Mouse (Mus musculus): ENCODE data around the gene Shisa8. TPM values are rescaled to one million over a fixed set of nuclear protein-coding genes. Genes with fewer than 3 reads are reported as not detected.

The Shisa8 gene
- polyA plus RNA-seq, 1 experiment: 0.89 TPM

DNA sequence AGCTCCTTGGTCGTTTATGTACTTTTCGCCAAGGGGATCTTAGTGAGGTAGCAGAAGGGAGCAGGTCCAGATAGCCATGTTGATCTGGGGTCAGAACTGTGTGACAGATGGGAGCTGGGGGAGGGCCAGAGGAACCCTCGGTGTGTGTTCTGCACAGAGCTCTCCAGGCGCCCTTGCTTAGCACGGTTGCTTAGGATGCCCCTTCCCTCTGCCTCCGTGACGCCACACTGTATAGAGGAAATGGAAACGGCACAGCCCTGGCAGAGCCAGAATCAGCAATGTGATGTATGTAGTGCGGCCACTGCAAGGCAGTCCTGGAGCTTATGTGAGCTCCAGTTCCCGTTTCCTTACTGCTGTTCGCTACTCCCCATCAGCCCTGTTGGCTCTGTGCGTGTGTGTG is 16.3 kb downstream of the Shisa8 start:
- TF ChIP-seq FLI1 (IDR thresholded peaks at IDR 0.05; ENCODE audit: low read length) (no peak), GATA1 (IDR thresholded peaks at IDR 0.05; ENCODE audit: borderline replicate concordance, low read length) (no peak)

DNA sequence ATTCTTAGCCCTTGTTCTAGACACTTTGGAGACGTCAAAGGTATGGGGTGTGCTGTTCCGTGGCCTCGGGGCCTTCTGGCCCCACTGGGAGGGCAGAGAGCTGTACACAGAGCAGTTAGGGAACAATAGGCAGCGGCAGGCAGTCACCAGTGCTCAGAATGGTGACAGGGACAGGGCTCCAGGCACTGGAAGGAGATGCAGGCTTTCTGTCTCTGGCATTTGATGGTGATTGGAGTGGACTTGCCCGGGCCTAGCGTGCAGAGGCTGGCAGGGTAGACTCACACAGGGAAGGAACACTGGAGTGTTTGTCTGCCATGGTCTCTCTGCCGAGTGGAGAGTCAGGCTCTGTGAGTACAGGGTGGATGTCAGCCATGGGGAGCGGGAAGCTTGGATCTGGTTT is 20.0 kb downstream of the Shisa8 start:
- H3K27me3 ChIP-seq (replicated peaks): no peaks in the 10 kb centered on the region
- peaks cover 100% of the 10 kb centered on the region for H3K36me3 ChIP-seq (replicated peaks; ENCODE audit: low read length)
- H3K4me1 ChIP-seq: peaks cover 58% of the 10 kb centered on the region
- no peak overlapping the region for H3K4me3 ChIP-seq (replicated peaks)
- TF ChIP-seq GATA1 (IDR thresholded peaks at IDR 0.05; ENCODE audit: borderline replicate concordance, low read length) (no peak), FLI1 (IDR thresholded peaks at IDR 0.05; ENCODE audit: low read length) (no peak)
- H3K9me3 ChIP-seq: no peaks in the 10 kb centered on the region

More for the DNA sequence above, 16.3 kb downstream of the Shisa8 start:
- H3K4me1 ChIP-seq: peaks cover 67% of the 10 kb centered on the region
- H3K4me3 ChIP-seq (replicated peaks): no peak overlapping the region
- no peaks in the 10 kb centered on the region for H3K27me3 ChIP-seq (replicated peaks)
- H3K9me3 ChIP-seq: no peaks in the 10 kb centered on the region
- peaks cover 100% of the 10 kb centered on the region for H3K36me3 ChIP-seq (replicated peaks; ENCODE audit: low read length)

DNA sequence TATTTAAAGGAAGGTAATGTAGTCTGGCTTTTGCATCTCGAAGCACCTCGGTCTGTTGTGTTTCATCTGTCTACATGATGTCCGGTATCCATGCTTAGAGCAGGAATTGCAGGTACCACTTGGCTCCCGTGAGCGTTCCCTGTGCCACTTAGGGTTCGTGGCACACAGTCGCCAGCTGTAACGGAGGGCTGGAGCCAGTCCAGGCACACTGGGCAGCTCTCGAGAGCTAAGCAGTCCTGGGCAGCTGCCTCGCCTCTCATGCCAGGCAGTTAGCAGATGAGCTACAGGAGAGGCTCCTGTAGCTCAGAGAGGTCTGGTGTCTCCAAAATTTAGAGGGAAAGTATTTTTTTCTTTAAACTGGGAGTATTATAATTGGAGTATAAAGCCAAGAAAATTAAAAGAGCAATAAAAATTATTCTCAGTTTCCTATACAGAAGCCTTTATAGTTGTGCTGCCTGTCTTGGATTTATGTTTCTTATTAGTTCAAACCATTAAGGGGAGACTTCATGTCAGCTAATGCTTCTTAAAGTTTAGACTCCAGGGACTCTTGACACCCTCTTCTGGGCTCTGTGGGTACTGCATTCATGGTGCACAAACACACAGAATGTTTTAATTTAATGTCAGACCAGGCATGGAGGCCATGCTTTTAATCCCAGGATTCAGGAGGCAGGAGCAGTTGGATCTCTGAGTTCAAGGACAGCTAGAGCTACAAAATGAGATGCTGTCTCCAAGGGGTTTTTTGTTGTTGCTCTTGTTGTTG is 24.0 kb downstream of the Shisa8 start:
- H3K36me3 ChIP-seq (replicated peaks; ENCODE audit: low read length): peaks cover 100% of the 10 kb centered on the region
- no peaks in the 10 kb centered on the region for H3K27me3 ChIP-seq (replicated peaks)
- H3K4me3 ChIP-seq (replicated peaks): no peak overlapping the region
- H3K9me3 ChIP-seq: peaks cover 2% of the 10 kb centered on the region; the same call in 1 of the 2 replicates
- H3K4me1 ChIP-seq: peaks cover 64% of the 10 kb centered on the region
- no peak for TF ChIP-seq GATA1 (IDR thresholded peaks at IDR 0.05; ENCODE audit: borderline replicate concordance, low read length)
- TF ChIP-seq FLI1 (IDR thresholded peaks at IDR 0.05; ENCODE audit: low read length): no peak

DNA sequence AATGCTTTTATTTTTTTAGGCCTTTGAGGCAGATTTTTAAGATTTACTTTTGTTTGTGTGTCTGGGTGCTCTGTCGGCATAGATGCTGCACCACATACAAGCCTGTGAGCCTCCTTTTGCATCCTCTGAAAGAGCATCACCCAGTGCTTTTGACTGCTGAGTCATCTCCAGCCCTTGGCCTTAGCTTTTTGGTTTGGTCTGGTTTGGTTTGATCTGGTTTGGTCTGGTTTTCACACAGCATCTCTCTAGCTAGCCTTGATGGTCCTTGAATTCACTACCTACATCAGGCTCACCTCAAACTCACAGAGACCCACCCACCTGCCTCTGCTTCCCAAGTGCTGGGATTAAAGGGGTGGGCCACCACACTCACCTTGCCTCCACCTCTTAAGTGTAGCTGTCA is 24.7 kb downstream of the Shisa8 start:
- Histone ChIP-seq H3K4me3 (replicated peaks) (no peak overlapping the region), H3K4me1 (peaks cover 67% of the 10 kb centered on the region), H3K9me3 (peaks cover 2% of the 10 kb centered on the region; the same call in 1 of the 2 replicates), H3K27me3 (replicated peaks) (no peaks in the 10 kb centered on the region), H3K36me3 (replicated peaks; ENCODE audit: low read length) (peaks cover 100% of the 10 kb centered on the region)
- TF ChIP-seq GATA1 (IDR thresholded peaks at IDR 0.05; ENCODE audit: borderline replicate concordance, low read length): no peak

DNA sequence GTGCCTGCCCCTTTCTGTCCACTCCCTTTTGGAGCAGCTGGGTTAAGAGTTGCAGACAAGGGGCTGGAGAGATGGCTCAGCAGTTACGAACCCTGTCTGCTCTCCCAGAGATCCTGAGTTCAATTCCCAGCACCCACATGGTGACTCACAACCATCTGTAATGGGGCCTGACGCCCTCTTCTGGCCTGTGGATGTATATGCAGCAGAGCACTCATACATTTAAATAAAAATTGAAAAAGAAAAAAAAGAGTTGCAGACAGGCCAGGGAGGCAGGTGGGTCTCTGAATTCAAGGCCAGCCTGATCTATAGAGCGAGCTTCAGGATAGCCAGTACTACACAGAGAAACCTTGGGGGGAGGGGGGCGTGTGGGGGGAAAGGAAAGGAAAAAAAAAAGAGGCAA is 25.2 kb downstream of the Shisa8 start:
- peaks cover 100% of the 10 kb centered on the region for H3K36me3 ChIP-seq (replicated peaks; ENCODE audit: low read length)
- H3K4me1 ChIP-seq: peaks cover 66% of the 10 kb centered on the region
- peaks cover 4% of the 10 kb centered on the region for H3K9me3 ChIP-seq
- H3K27me3 ChIP-seq (replicated peaks): no peaks in the 10 kb centered on the region
- H3K4me3 ChIP-seq (replicated peaks): no peak overlapping the region
- TF ChIP-seq GATA1 (IDR thresholded peaks at IDR 0.05; ENCODE audit: borderline replicate concordance, low read length) (no peak), FLI1 (IDR thresholded peaks at IDR 0.05; ENCODE audit: low read length) (no peak)

DNA sequence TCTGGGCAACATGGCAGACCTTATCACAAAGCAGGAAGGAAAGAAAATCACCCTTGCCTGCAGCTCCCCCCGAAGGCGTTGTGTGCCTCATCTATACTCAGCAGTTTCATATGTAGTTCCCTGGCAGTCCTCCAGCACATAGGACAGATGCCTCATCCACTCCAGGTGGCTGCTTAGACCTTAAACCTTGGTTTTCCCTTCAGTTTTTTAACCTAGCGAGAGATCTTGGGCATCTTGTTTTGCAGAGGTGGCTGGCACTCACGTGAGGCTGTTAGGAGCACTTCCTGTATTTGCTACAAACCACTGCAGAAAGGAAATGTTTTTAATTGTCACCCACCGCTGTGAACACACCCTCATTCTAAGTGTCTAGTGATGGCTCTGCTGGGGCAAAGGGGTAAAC is 25.7 kb downstream of the Shisa8 start:
- H3K9me3 ChIP-seq: peaks cover 9% of the 10 kb centered on the region
- peaks cover 71% of the 10 kb centered on the region for H3K4me1 ChIP-seq
- H3K4me3 ChIP-seq (replicated peaks): no peak overlapping the region
- no peaks in the 10 kb centered on the region for H3K27me3 ChIP-seq (replicated peaks)
- TF ChIP-seq FLI1 (IDR thresholded peaks at IDR 0.05; ENCODE audit: low read length): no peak
- TF ChIP-seq GATA1 (IDR thresholded peaks at IDR 0.05; ENCODE audit: borderline replicate concordance, low read length): no peak
- H3K36me3 ChIP-seq (replicated peaks; ENCODE audit: low read length): peaks cover 100% of the 10 kb centered on the region

DNA sequence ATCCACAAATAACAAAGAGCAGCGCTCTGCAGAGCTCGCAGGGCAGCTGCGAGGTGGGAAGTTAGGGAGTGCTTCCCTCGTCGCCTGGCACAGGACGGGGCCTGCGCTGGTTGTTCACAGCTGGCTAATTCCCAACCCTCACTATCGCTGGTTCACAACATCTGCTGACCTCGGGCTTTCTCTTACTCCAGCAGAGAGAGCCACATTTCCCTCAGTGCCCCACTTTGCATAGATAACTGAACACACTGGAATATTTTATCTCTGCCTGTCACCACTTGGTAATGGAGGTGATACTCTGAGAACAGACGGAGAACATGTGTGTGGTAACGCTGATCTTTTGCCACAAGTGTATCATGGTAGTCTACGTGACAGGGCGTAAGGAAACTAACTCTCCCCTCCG is 26.5 kb downstream of the Shisa8 start:
- H3K36me3 ChIP-seq (replicated peaks; ENCODE audit: low read length): peaks cover 100% of the 10 kb centered on the region
- peaks cover 75% of the 10 kb centered on the region for H3K4me1 ChIP-seq
- H3K27me3 ChIP-seq (replicated peaks): no peaks in the 10 kb centered on the region
- TF ChIP-seq FLI1 (IDR thresholded peaks at IDR 0.05; ENCODE audit: low read length): no peak
- TF ChIP-seq GATA1 (IDR thresholded peaks at IDR 0.05; ENCODE audit: borderline replicate concordance, low read length): no peak
- peaks cover 13% of the 10 kb centered on the region for H3K9me3 ChIP-seq
- no peak overlapping the region for H3K4me3 ChIP-seq (replicated peaks)

DNA sequence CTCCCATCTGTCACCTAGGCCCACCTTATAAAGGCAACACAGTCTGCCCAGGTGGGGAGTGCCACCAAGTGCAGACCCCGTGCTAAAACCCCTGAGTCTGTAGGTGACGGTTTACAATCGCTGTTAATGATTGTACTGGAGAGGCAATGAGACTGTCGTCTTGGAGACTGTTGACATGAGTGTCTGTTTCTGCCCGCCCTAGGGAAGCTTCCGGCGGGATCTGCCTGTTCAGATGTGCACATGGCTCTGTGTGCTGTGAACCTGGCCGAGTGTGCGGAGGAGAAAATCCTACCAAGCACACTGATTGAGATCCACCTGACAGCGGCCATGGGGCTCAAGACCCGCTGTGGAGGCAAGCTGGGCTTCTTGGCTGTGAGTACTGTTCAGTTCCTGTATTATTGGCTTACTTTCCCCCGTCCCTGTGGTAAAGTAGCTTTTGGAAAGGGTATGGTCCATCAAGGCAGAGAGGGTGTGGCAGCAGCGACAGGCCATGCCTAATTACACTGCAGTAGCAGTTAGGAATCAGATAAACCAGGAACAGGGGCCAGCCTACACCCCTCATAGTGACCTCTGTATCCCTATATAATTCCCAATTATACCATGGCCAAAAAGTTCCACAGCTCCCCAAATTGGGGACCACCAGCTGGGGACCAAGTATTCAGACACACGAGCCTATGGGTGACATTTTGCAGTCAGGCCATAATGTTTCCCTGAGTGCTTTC is 27.4 kb downstream of the Shisa8 start:
- no peak for TF ChIP-seq FLI1 (IDR thresholded peaks at IDR 0.05; ENCODE audit: low read length)
- no peak for TF ChIP-seq GATA1 (IDR thresholded peaks at IDR 0.05; ENCODE audit: borderline replicate concordance, low read length)
- no peak overlapping the region for H3K4me3 ChIP-seq (replicated peaks)
- H3K9me3 ChIP-seq: peaks cover 13% of the 10 kb centered on the region
- no peaks in the 10 kb centered on the region for H3K27me3 ChIP-seq (replicated peaks)
- peaks cover 100% of the 10 kb centered on the region for H3K36me3 ChIP-seq (replicated peaks; ENCODE audit: low read length)
- H3K4me1 ChIP-seq: peaks cover 78% of the 10 kb centered on the region

DNA sequence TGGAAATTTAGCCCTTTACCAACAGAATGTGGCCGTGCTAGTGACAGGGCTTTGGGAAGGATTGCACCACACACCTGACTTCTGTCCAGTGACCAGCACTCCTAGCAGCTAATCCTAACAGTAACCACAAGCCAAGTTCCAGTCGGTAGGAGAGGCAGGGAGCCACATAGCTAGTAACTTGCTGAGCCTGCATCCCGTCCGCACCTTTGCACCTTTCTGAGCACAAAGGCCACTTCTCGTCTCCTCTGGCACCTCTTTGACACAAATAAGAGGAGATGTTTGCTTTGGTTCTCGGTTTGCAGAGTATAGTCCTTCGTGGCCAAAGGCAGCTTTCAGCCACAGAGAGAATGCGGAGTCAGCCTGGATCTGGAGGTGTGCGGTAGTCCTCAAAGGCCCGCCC is 28.0 kb downstream of the Shisa8 start:
- H3K36me3 ChIP-seq (replicated peaks; ENCODE audit: low read length): peaks cover 100% of the 10 kb centered on the region
- H3K4me1 ChIP-seq: peaks cover 79% of the 10 kb centered on the region
- H3K9me3 ChIP-seq: peaks cover 17% of the 10 kb centered on the region
- TF ChIP-seq GATA1 (IDR thresholded peaks at IDR 0.05; ENCODE audit: borderline replicate concordance, low read length): no peak
- TF ChIP-seq FLI1 (IDR thresholded peaks at IDR 0.05; ENCODE audit: low read length): no peak
- H3K4me3 ChIP-seq (replicated peaks): peak overlapping the region; percentile 66
- no peaks in the 10 kb centered on the region for H3K27me3 ChIP-seq (replicated peaks)

DNA sequence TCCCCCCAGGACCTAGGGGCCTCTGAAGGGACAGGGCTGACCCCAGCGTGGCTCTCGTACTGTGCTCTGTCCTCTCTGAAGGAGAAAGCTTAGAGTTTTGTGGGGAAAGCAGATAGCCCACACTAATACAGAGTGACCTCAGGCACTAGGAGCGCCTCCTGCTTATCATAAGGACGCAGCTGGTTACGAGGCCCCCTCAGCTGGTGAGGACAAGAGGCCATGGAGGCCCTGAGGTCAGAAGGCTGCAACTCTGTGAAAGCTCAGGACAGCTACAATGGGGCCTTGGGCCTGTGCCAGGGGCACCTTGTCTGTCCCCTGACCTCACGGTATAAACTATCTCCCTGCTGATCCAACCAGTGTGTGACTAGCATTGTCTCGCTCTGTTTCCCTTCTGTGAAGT is 28.4 kb downstream of the Shisa8 start:
- H3K36me3 ChIP-seq (replicated peaks; ENCODE audit: low read length): peaks cover 100% of the 10 kb centered on the region
- TF ChIP-seq GATA1 (IDR thresholded peaks at IDR 0.05; ENCODE audit: borderline replicate concordance, low read length) (peak; percentile 46; the same call in 1 of the 3 replicates), FLI1 (IDR thresholded peaks at IDR 0.05; ENCODE audit: low read length) (0 out of 2 replicates have a peak, but pooled peaks have one; percentile 27)
- H3K9me3 ChIP-seq: peaks cover 22% of the 10 kb centered on the region
- H3K4me1 ChIP-seq: peaks cover 81% of the 10 kb centered on the region
- H3K27me3 ChIP-seq (replicated peaks): no peaks in the 10 kb centered on the region
- H3K4me3 ChIP-seq (replicated peaks): peak overlapping the region; percentile 62

Data from megakaryocyte, embryonic 14.5 days (primary cell).